Mouse (Mus musculus) hindbrain, embryonic 13.5 days (tissue): ENCODE measurements around the gene Tyk2. TPM values are rescaled to one million over a fixed set of nuclear protein-coding genes. Genes with fewer than 3 reads are reported as not detected.

Source experiments
- ATAC-seq: fragments of 200-750 bp; cut with Nextera tagmentation; 2 replicates; pipeline ENCODE4 v1.8.0; 2017; ENCODE audit warnings: moderate TSS enrichment; ENCODE audit not compliant: low FRiP score
- H3K27ac ChIP-seq: fragments of 300-500 bp; sonication (generic); 2 replicates; pipeline ENCODE4 v1.5.1; 2015; ENCODE audit warnings: inconsistent platforms, mild to moderate bottlenecking, moderate library complexity
- H3K27me3 ChIP-seq: fragments of 300-500 bp; sonication (generic); 2 replicates; pipeline ENCODE4 v1.6.1; 2015; ENCODE audit warnings: mild to moderate bottlenecking, inconsistent platforms
- H3K36me3 ChIP-seq: fragments of 300-500 bp; sonication (generic); 2 replicates; pipeline ENCODE4 v1.6.1; 2015; ENCODE audit warnings: mild to moderate bottlenecking, inconsistent platforms
- H3K4me1 ChIP-seq: fragments of 300-500 bp; sonication (generic); replicated peaks from 2 replicates; pipeline ENCODE4 v1.6.1; 2015; ENCODE audit warnings: inconsistent platforms
- H3K4me2 ChIP-seq: fragments of 300-500 bp; sonication (generic); 2 replicates; pipeline ENCODE4 v1.6.1; 2015; ENCODE audit warnings: inconsistent platforms, mild to moderate bottlenecking, moderate library complexity
- H3K4me3 ChIP-seq: fragments of 300-500 bp; sonication (generic); 2 replicates; pipeline ENCODE4 v1.5.1; 2015; ENCODE audit warnings: mild to moderate bottlenecking, inconsistent platforms
- H3K9ac ChIP-seq: fragments of 300-500 bp; sonication (generic); 2 replicates; pipeline ENCODE4 v1.6.1; 2015; ENCODE audit warnings: mild to moderate bottlenecking, inconsistent platforms
- H3K9me3 ChIP-seq: fragments of 300-500 bp; sonication (generic); 2 replicates; pipeline ENCODE4 v1.6.1; 2016; ENCODE audit warnings: inconsistent platforms
- WGBS: fragments of 180-500 bp; shearing (Covaris S2); methylation state at CpG from one replicate; pipeline ENCODE4 v1.1.7; 2015; 5-methylcytosine and 5-hydroxymethylcytosine counted together
- polyA plus RNA-seq: library from polyadenylated mRNA; unstranded; fragments of >200 nt; fragmentation: Nextera tagmentation; extraction: Ambion mirVana; gene quantifications from 2 replicates; pipeline ENCODE4 v1.2.1, GENCODE M21; 2015

Tyk2 gene
- 12.4 and 12.8 TPM in 2 replicates for polyA plus RNA-seq

GRCm38 (mm10) chr9:21131059-21131956 lies at the start of gene Tyk2:
Gene Tyk2, minus strand, starts transcription at chr9:21131243.
- H3K4me3 ChIP-seq: peak within 1 kb of the TSS; percentile 62
- peaks cover 21% of the 10 kb centered on the region for H3K36me3 ChIP-seq
- 7% methylated on average over 37 of the region's 37 CpGs for WGBS
- H3K27me3 ChIP-seq: no peaks in the 10 kb centered on the region
- peak within 1 kb of the TSS; percentile 72 for H3K9ac ChIP-seq
- ATAC-seq: peak; percentile 98
- peak within 1 kb of the TSS; percentile 74 for H3K27ac ChIP-seq
- H3K9me3 ChIP-seq: no peaks in the 10 kb centered on the region
- H3K4me2 ChIP-seq: peak within 1 kb of the TSS; percentile 66
- H3K4me1 ChIP-seq: peaks cover 7% of the 10 kb centered on the region

DNA sequence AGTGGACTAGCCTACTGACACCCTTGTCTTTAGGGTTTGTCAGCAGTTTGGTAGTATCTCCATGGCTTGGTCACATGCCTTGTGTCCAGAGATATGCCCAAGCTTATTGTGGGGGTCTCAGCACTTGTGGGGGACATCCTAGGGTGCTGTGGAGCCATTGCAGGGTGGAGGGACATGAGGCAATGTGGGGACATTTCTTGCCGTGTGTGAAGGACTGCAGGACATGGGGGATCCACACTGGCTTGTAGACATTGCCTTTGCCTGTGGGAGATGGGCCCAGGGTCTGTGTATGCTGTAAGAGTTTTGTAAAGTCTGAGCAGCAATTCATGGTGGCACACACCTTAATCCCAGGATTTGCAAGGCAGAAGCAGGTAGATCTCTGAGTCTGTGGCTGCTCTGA lies 49.8 kb upstream of the Tyk2 start:
- no peak for ATAC-seq
- Histone ChIP-seq H3K27ac (no peak overlapping the region), H3K36me3 (no peaks in the 10 kb centered on the region), H3K4me1 (peaks cover 12% of the 10 kb centered on the region), H3K9ac (no peak overlapping the region), H3K4me3 (no peak overlapping the region), H3K4me2 (no peak overlapping the region), H3K27me3 (peaks cover 63% of the 10 kb centered on the region), H3K9me3 (no peaks in the 10 kb centered on the region)
- WGBS: 76% methylated on average over 1 of the region's 1 CpGs

GRCm38 (mm10) chr9:21180402-21180801 lies 49.4 kb upstream of the Tyk2 start:
- WGBS: 75% methylated on average over 4 of the region's 4 CpGs
- Histone ChIP-seq H3K27ac (no peak overlapping the region), H3K27me3 (peaks cover 58% of the 10 kb centered on the region), H3K4me3 (no peak overlapping the region), H3K9ac (no peak overlapping the region), H3K4me2 (no peak overlapping the region), H3K36me3 (no peaks in the 10 kb centered on the region), H3K4me1 (peaks cover 12% of the 10 kb centered on the region), H3K9me3 (no peaks in the 10 kb centered on the region)
- no peak for ATAC-seq

GRCm38 (mm10) chr9:21172364-21172763 lies 41.3 kb upstream of the Tyk2 start:
- Histone ChIP-seq H3K4me1 (peaks cover 12% of the 10 kb centered on the region), H3K36me3 (no peaks in the 10 kb centered on the region), H3K9ac (no peak overlapping the region), H3K9me3 (no peaks in the 10 kb centered on the region), H3K27me3 (peaks cover 16% of the 10 kb centered on the region), H3K27ac (no peak overlapping the region), H3K4me2 (no peak overlapping the region), H3K4me3 (no peak overlapping the region)
- WGBS: 81% methylated on average over 6 of the region's 6 CpGs
- ATAC-seq: no peak

GRCm38 (mm10) chr9:21169157-21169556 lies 38.1 kb upstream of the Tyk2 start:
- peaks cover 39% of the 10 kb centered on the region for H3K4me1 ChIP-seq
- no peak overlapping the region for H3K4me3 ChIP-seq
- H3K36me3 ChIP-seq: no peaks in the 10 kb centered on the region
- no peak overlapping the region for H3K4me2 ChIP-seq
- ATAC-seq: no peak
- 45% methylated on average over 1 of the region's 1 CpGs for WGBS
- no peak overlapping the region for H3K9ac ChIP-seq
- H3K27me3 ChIP-seq: peaks cover 48% of the 10 kb centered on the region
- no peak overlapping the region for H3K27ac ChIP-seq
- no peaks in the 10 kb centered on the region for H3K9me3 ChIP-seq

DNA sequence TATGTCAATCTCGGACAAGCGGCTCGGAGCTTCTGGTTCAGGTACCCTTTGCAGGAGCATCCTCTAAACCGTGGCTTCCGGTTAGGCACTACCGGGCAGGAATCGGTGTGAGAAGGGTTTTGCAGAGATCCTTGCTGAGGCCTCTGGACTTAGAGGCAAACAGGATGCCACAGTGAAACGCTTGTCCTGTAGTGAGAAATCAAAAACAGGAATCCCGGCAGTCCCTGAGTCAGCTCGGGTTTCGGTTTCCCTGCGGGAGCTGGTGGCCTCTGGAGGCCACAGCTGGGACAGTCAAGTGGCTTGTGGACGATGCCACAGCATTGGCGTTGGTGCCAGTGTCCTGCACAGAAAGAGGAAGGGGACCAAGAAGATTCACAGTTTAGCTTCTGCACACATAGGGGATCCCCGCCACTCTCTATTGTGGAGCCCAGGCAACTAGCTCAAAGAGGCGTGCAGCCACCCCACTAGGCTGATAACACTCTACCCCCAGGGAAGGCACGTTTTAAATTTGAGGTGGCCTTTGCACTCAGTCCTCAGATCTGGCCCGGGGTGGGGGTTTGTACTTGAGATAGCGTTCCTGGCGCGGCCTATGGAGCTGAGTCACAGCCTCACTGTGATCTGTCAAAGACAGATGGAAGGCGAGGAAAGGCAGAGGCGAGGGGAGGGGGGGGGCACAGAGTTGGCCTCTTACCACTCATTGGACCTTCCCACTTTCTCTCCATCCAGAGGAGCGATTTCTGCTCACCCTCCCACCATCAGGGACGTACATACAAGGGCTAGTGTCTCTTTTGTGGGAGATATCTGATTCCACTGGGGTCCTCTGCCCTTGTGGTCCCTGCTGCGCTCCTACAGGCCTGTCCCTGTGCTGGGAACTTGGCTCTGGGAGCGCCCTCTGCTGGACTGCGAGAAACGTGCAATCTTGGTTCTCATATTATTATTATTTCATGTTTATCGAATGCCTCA lies 37.4 kb upstream of the Tyk2 start:
- no peak overlapping the region for H3K4me3 ChIP-seq
- WGBS: 13% methylated on average over 30 of the region's 30 CpGs
- 0 out of 2 replicates have a peak overlapping the region, but pooled peaks have one; percentile 47 for H3K9ac ChIP-seq
- 0 out of 2 replicates have a peak overlapping the region, but pooled peaks have one; percentile 6 for H3K27ac ChIP-seq
- H3K36me3 ChIP-seq: no peaks in the 10 kb centered on the region
- H3K4me2 ChIP-seq: peak overlapping the region; percentile 13
- H3K9me3 ChIP-seq: no peaks in the 10 kb centered on the region
- peaks cover 55% of the 10 kb centered on the region for H3K27me3 ChIP-seq
- H3K4me1 ChIP-seq: peaks cover 42% of the 10 kb centered on the region
- ATAC-seq: no peak

- Histone ChIP-seq H3K27me3 (peaks cover 64% of the 10 kb centered on the region), H3K4me3 (no peak overlapping the region), H3K9ac (0 out of 2 replicates have a peak overlapping the region, but pooled peaks have one; percentile 47), H3K4me2 (peak overlapping the region; percentile 13), H3K4me1 (peaks cover 42% of the 10 kb centered on the region), H3K27ac (0 out of 2 replicates have a peak overlapping the region, but pooled peaks have one; percentile 6), H3K36me3 (no peaks in the 10 kb centered on the region), H3K9me3 (no peaks in the 10 kb centered on the region)
- ATAC-seq: no peak
- WGBS: 65% methylated on average over 10 of the region's 10 CpGs
These were observed 36.4 kb upstream of the Tyk2 start for GRCm38 (mm10) chr9:21167140-21168097.

GRCm38 (mm10) chr9:21166516-21166915 lies 35.5 kb upstream of the Tyk2 start:
- H3K9me3 ChIP-seq: no peaks in the 10 kb centered on the region
- peaks cover 72% of the 10 kb centered on the region for H3K27me3 ChIP-seq
- no peaks in the 10 kb centered on the region for H3K36me3 ChIP-seq
- no peak for ATAC-seq
- H3K4me2 ChIP-seq: peak overlapping the region; percentile 69
- 26% methylated on average over 3 of the region's 3 CpGs for WGBS
- H3K4me3 ChIP-seq: peak overlapping the region; percentile 46
- H3K27ac ChIP-seq: no peak overlapping the region
- H3K9ac ChIP-seq: peak overlapping the region; percentile 68
- H3K4me1 ChIP-seq: peaks cover 44% of the 10 kb centered on the region

GRCm38 (mm10) chr9:21165952-21166451 lies 35.0 kb upstream of the Tyk2 start:
- Histone ChIP-seq H3K27me3 (peaks cover 74% of the 10 kb centered on the region), H3K4me3 (peak overlapping the region; percentile 46), H3K27ac (no peak overlapping the region), H3K9ac (peak overlapping the region; percentile 68), H3K36me3 (no peaks in the 10 kb centered on the region), H3K4me1 (peaks cover 49% of the 10 kb centered on the region), H3K9me3 (no peaks in the 10 kb centered on the region), H3K4me2 (peak overlapping the region; percentile 69)
- no peak for ATAC-seq
- WGBS: 1% methylated on average over 46 of the region's 47 CpGs

GRCm38 (mm10) chr9:21165041-21165951 lies 34.3 kb upstream of the Tyk2 start, which contains the start of gene Pde4a:
Gene Pde4a, plus strand, starts transcription at chr9:21165714.
- peak within 1 kb of the TSS; percentile 69 for H3K4me2 ChIP-seq
- H3K9me3 ChIP-seq: no peaks in the 10 kb centered on the region
- peak; percentile 30 for ATAC-seq
- peak within 1 kb of the TSS; percentile 46 for H3K4me3 ChIP-seq
- WGBS: under 1% methylated on average over 76 of the region's 86 CpGs
- H3K36me3 ChIP-seq: no peaks in the 10 kb centered on the region
- no peak within 1 kb of the TSS for H3K27ac ChIP-seq
- peak within 1 kb of the TSS; percentile 68 for H3K9ac ChIP-seq
- H3K4me1 ChIP-seq: peaks cover 51% of the 10 kb centered on the region
- H3K27me3 ChIP-seq: peaks cover 72% of the 10 kb centered on the region
